Mouse (Mus musculus) T-helper 17 cell (primary cell): Measurements from ENCODE around the gene Tex19.2.

ENCODE experiments used
- in situ Hi-C, 2 experiments: fragments of 300-600 bp; cut with MboI, MseI; formaldehyde crosslinking; loops; 1 replicate in 1 of 2; 2 replicates in 1 of 2; pipeline ENCODE4 v1.15.1; 2025; ENCODE audit warnings: high pct_unique_total_duplicates in 2 of 2

Tex19.2 gene

GRCm38 (mm10) chr11:121118577-121118976, at the start of gene Tex19.2:
Gene Tex19.2, minus strand, starts transcription at chr11:121118677.
- in situ Hi-C loops = loop anchor here in 1 of 2 experiments (5.0 kb wide), 1 partner anchor 101 kb away; no protein-coding TSS in a partner anchor

DNA sequence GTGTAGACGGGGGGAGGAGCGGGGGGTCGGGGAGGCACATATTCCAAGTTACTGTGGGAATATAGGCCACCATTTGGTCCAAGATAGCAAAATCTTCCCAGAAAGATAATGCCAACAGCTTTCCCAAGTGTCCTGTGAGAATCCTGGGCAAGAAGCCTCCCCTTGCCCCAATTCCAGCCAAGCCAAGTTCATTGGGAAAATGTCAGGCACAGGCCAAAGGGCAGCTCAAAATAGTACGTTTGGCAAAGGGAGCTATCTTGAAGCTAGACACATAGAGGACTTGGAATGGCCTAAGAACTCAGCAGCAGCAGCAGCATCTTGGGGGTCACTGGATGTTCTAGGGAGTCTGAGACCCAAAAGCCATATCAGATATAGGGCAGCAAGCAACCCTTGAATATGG, 45.3 kb upstream of the Tex19.2 start:
- in situ Hi-C loops = no loop called here

GRCm38 (mm10) chr11:121160636-121161346, 42.3 kb upstream of the Tex19.2 start:
- in situ Hi-C loops = no loop called here

DNA sequence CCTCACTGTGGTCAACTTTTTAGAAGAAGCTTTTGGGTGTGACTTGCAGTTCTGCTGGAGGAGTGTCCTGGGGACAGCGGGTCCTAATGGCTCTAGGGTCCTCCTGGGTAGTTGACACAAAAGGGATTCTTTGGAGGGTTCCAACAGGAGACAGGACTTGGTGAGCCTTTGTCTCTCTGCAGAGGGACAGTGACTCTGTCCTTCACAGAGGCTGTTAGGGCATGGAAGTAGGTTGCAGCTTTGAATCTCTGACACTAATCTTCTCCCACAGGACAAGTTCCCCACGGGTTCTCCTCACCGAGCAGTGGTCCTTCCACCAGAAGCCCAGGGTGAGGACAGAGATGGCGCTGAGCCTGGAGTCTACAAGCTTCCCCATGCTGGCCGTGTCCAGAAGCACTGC, 41.5 kb upstream of the Tex19.2 start, which contains the start of gene Uts2r:
Uts2r (plus strand) TSS at position 301 of the 400 bp plus-strand sequence.
- in situ Hi-C loops = no loop called here

DNA sequence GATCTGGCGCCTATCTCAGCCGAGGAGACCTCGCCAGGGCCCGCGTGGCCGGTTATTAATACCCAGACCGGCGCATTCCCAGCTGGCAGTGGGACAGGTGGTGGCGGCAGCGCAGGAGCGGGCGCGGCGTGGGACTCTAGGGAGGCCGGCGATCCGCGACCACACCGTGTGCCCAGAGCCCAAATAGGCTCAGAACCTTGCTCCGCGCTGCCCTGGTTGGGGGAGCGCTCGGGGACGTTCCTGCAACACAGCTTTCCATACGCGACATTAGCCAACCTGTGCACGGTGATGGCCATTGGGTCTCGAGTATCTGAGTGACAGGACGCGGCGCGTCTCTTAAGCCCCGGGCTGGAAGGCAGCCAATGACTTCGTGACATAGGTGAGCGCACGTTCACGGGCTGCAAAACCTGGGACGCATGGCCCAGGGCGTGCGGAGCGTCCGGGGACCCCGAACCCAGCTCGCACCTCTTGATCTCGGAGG, 38.0 kb upstream of the Tex19.2 start:
- in situ Hi-C loops = no loop called here

DNA sequence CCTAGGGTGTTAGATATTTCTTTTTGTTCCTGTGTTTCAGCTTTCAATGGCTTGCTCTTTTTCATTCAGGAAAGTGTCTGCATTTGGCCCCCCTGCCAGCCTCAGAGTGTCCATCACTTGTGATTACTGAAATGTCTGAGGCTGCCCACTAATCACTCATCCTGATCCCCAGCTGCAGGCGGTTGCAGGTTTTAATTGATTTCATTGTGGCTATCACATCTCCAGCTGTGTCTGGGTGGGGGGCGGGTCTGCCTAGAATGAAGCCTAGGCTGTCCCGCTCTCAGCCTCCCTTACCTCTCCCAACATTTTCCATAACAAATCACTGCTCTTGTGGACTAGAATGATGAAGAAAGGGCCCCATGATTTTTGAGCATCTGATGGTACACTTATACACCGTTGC, 35.7 kb upstream of the Tex19.2 start:
- in situ Hi-C loops = loop anchor here in 1 of 2 experiments (5.0 kb wide), 1 partner anchor 48 kb away; the partner anchor contains the start of genes Hexdc and Ogfod3

DNA sequence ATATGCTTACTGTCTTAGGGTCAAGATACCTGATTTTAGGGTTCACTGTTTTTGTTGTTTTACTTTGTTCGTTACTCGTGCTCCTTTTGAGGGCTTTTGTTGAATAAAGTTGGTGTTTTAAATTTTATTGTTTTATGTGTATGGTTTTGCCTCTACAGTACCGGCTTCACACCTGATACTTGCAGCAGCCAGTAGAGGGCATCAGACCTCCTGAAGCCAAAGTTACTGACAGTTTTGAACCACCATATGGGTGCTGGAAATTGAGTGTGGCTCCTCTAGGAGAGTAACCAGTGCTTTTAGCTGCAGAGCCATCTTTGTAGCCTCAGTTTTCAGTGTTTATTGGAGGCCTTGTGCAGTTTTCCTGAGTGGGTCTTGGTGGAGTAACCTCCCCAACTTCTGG, 29.7 kb upstream of the Tex19.2 start:
- in situ Hi-C loops = no loop called here

DNA sequence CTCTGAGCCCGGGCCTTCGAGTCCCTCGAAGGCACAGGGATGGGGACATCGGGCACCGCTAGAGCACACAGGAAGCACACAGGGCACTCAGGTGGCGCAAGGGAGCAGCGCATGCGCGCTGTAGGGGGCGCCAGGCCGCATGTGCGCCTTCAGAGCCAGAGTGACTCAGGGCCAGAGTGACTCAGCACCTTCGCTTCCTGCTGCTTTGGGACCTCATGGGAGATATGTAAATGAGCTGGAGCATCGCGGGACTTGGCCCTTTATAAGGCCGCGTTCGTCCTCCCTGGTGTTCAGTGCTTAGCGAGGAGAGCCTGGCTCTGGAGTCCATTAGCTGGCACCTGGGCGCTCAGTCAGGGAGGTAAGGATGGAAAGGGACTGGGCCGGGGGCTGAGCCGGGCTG, 27.4 kb upstream of the Tex19.2 start, which contains the start of gene Tex19.1:
Tex19.1 (plus strand) TSS at position 279 of the 400 bp plus-strand sequence.
- in situ Hi-C loops = no loop called here

DNA sequence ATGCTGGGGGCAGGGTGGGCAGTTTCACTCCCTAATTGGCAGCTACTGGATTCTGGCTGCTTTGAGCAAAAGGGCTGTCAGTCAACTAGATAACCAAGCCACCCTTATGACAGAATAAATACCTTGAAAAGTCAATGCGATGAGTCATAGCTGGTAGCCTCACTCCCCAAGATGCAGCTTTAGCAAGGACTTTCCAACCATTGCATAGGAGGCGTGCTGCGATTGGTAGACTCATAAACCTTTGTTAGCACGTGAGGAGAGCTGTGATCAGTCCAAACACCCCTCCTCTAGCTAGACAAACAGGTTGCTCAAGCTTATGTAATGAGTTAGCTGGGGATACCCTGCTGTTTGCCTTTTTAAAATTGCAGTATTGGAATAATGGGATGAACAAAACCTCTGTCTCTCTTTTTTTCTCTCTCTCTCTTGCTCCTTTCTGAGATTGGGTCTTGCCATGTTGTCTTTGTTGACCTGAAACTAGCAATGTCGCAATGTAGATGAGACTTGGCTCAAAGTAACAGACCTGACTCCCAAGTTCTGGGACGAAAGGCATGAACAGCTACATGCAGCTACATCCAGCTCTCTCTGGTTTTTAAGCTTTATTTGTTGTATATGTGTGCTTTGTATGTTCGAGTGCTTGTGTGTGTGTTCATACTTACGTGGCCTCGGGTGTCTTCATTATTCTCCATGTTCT, 25.0 kb upstream of the Tex19.2 start:
- in situ Hi-C loops = no loop called here

DNA sequence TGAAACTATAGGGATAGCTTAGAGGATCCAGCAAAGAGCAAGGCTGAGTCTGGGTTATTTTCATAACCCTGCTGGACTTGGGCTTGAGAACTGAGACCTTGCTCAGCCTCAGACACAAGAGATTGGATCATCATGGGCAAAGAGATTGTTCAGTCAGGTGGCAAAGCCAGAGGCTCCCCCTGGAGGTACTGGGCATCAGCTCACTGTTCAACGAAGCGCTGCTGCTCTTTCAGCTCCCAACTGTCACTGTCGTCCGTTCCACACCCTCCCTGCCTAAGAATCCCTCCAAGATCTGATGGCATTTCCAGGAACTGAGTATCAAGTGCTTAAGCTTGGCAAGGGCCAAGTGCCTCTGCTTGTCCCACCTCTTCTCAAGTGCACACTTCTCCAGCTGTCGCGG, 20.3 kb upstream of the Tex19.2 start:
- in situ Hi-C loops = loop anchor here in 1 of 2 experiments (10.0 kb wide), 1 partner anchor 1614 kb away; no protein-coding TSS in a partner anchor

DNA sequence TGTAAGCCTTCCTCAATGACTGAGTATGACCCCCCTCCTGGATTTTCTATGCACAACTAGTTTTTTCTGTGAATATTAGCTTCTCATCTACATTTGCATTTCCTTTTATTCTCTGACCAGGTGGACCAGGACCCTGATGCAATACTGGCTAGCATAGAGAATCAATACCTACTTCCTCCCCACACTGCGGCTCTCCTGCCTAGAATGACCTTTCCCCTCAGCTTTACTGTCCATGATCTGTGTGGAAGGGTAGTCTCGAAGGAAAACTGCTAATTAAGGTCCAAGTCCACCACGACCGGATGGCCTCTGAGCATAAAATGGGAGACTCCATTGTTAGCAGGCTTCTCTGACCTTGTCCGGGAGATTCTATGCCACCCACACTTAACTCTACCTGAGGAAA, 19.2 kb upstream of the Tex19.2 start:
- in situ Hi-C loops = loop anchor here in 1 of 2 experiments (10.0 kb wide), 1 partner anchor 1613 kb away; no protein-coding TSS in a partner anchor

DNA sequence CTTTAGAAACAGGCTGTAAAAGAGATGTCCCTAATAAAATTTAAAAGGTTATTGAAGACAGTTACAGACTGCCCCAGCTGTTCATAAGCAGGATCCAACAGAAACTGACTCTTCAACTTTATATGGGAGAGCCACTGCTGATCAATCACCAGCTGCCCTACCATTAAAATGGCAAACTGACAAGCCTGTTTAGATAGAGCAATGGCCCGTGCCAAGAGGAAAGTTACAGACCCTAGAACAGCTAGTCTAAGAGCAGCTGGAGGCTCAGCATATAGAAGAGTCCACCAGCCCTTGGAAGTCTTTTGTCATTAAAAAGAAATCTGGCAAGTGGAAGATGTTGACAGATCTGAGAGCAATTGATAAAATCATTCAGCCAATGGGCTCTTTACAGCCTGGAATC, 16.1 kb upstream of the Tex19.2 start:
- in situ Hi-C loops = loop anchor here in 1 of 2 experiments (10.0 kb wide), 1 partner anchor 1610 kb away; no protein-coding TSS in a partner anchor

DNA sequence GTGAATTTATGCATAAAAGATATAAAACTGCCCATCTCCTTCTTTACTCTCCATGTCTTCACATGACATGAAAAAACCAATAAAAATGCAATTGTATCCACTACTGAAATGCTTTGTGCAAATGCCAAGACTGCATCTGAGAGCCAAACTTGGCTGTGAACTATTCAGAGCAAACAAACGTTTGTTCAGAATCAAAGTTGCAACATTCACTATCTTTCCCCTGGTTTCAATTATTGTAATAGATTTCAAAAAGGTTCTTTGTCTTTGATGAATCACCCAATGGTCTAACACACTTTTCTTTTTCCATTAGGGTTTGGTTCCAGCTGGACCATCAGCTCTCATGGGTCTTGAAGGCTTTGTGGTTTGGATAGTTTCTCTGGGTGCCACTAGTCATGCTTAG, 11.1 kb upstream of the Tex19.2 start:
- in situ Hi-C loops = loop anchor here in 1 of 2 experiments (10.0 kb wide), 1 partner anchor 1605 kb away; no protein-coding TSS in a partner anchor

- in situ Hi-C loops = no loop called here
These were observed 9.0 kb upstream of the Tex19.2 start for GRCm38 (mm10) chr11:121127441-121127840.

DNA sequence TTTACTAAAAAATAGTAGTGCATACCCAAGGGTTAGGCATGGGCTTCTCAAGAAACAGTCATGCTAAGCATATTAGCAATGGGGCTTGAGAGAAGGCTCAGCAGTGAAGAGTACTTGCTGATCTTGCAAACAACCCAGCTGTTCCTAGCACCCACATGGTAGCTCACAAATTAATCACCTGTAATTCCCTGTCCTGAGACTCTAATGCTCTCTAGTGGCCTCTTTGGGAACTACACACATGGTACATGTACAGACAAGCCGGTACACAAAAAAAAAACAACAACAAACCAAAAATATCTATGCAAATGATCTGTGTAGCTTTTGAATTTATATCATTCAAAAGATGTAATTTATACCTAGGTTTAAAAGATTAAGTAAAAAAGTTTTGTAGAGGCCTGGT, 7.9 kb upstream of the Tex19.2 start:
- in situ Hi-C loops = no loop called here

DNA sequence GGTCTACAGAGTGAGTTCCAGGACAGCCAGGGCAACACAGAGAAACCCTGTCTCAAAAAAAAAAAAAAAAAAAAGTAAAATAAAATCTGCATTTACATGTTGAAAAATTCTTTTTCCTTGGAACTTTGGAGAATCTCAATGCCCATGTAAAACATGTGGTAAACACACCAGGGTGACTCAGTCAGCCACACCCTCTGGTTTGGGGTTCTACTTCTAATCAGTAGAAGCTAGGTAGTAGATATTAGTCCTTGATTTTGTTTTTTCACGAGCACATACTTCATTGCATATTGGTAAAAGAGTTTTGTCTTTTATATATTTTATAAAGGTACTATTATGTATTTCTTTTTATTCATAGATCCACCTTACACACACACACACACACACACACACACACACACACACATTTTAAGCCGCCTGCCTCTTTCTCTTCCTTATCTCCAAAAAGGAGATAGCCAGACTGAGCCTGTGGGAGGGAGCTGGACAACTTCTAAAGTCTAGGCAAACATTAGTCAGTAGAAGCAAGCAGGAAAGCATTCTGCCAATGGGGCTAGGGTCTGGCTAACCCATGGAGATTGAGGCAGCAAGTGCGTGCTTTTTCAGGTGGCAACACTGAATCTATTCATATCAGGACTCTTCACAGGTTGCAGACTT, 7.2 kb upstream of the Tex19.2 start:
- in situ Hi-C loops = no loop called here

GRCm38 (mm10) chr11:121123438-121123837, 5.0 kb upstream of the Tex19.2 start:
- in situ Hi-C loops = no loop called here

DNA sequence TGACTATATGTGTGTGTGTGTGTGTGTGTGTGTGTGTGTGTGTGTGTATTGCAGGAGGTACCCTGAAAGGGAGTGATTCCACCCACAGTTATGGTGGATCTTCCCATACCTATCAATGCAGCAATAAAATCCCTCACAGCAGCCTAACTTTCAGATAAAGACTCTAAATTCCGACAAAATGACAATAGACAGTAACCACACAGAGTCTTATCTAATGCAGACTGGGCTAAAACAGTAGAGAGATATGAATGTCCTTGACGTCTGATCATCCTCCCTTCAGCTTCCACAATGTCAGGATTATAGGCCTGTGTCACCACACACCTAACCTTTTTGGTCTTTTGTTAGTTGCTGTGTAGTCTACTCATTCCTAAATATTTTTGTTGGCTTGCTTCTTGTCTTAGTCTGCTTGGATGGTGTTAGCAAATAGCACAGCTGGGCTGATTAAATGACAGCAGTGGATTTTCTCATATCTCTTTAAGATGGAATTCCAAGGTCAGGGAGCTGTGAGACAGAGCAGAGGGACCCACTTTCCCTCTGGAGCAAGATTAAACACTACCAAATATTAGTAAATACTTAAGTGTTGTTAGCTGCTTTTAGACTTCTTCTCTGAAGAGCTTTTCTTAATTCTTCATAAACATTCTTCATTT, 3.7 kb upstream of the Tex19.2 start:
- in situ Hi-C loops = no loop called here

GRCm38 (mm10) chr11:121121151-121121550, 2.7 kb upstream of the Tex19.2 start:
- in situ Hi-C loops = no loop called here

DNA sequence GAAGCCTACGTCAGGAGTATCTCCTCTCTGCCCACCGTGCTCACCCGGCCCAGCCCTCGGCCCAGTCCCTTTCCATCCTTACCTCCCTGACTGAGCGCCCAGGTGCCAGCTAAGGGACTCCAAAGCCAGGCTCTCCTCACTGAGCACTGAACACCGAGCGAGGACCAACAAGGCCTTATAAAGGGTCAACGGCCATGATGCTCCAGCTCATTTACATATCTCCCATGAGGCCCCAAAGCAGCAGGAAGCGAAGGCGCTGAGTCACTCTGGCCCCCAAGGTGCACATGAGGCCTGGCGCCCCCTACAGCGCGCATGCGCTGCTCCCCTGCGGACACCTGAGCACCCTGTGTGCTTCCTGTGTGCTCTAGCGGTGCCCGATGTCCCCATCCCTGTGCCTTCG, 371 bp downstream of the Tex19.2 start:
- in situ Hi-C loops = loop anchor here in 1 of 2 experiments (5.0 kb wide), 1 partner anchor 101 kb away; no protein-coding TSS in a partner anchor

- in situ Hi-C loops = no loop called here
These were observed 6.2 kb downstream of the Tex19.2 start for GRCm38 (mm10) chr11:121112091-121112775.
